Mouse (Mus musculus): ENCODE data around the gene Cyp4f13.

Gene Cyp4f13

GRCm38 (mm10) chr17:32906172-32906571 lies 41.0 kb downstream of the Cyp4f13 start:
- DNase-seq (ENCODE audit: extremely low read depth, low read depth): no peak

- no peak for DNase-seq (ENCODE audit: extremely low read depth, low read depth)
Measured at GRCm38 (mm10) chr17:32905239-32905638, 42.0 kb downstream of the Cyp4f13 start.

- no peak for DNase-seq (ENCODE audit: extremely low read depth, low read depth)
Measured at GRCm38 (mm10) chr17:32904414-32904813, 42.8 kb downstream of the Cyp4f13 start.

- no peak for DNase-seq (ENCODE audit: extremely low read depth, low read depth)
Measured at GRCm38 (mm10) chr17:32901751-32902525, 45.3 kb downstream of the Cyp4f13 start.

- no peak for DNase-seq (ENCODE audit: extremely low read depth, low read depth)
Measured at GRCm38 (mm10) chr17:32895421-32895820, 51.8 kb downstream of the Cyp4f13 start.

- DNase-seq (ENCODE audit: extremely low read depth, low read depth): no peak
Measured at GRCm38 (mm10) chr17:32893901-32894300, 53.3 kb downstream of the Cyp4f13 start.

- DNase-seq (ENCODE audit: extremely low read depth, low read depth): no peak
Measured at GRCm38 (mm10) chr17:32891239-32892180, 55.7 kb downstream of the Cyp4f13 start, which contains the start of gene Zfp870. Zfp870 (minus strand) TSS chr17:32891642.

- no peak for DNase-seq (ENCODE audit: extremely low read depth, low read depth)
Measured at GRCm38 (mm10) chr17:32890852-32891238, 56.4 kb downstream of the Cyp4f13 start.

GRCm38 (mm10) chr17:32889611-32890010 lies 57.6 kb downstream of the Cyp4f13 start:
- DNase-seq (ENCODE audit: extremely low read depth, low read depth): no peak

- DNase-seq (ENCODE audit: extremely low read depth, low read depth): no peak
Measured at GRCm38 (mm10) chr17:32880320-32881218, 66.6 kb downstream of the Cyp4f13 start.

- no peak for DNase-seq (ENCODE audit: extremely low read depth, low read depth)
Measured at GRCm38 (mm10) chr17:32878773-32879172, 68.4 kb downstream of the Cyp4f13 start.

- DNase-seq (ENCODE audit: extremely low read depth, low read depth): no peak
Measured at GRCm38 (mm10) chr17:32877471-32878171, 69.6 kb downstream of the Cyp4f13 start.
